Mouse (Mus musculus) intestine, embryonic 14.5 days (tissue): ENCODE measurements around the gene Mthfr. TPM values are rescaled to one million over a fixed set of nuclear protein-coding genes. Genes with fewer than 3 reads are reported as not detected.
"Not testable (repeated sequence)": the region's sequence is repeated elsewhere in the genome, so short reads cannot be mapped to it uniquely, and the experiment has no call there.

Experiments used
- ATAC-seq: fragments of 200-750 bp; cut with Nextera tagmentation; replicated peaks from 2 replicates; pipeline ENCODE4 v1.8.0; 2017; ENCODE audit warnings: low read depth, moderate number of reproducible peaks, moderate TSS enrichment, moderate library complexity; ENCODE audit not compliant: low FRiP score, low TSS enrichment
- DNase-seq: peaks from one replicate; pipeline ENCODE4 v3.0.0-alpha.2; 2018; ENCODE audit warnings: low spot score
- H3K27ac ChIP-seq: fragments of 300-500 bp; sonication (generic); 2 replicates; pipeline ENCODE4 v1.5.1; 2014; ENCODE audit warnings: low read depth, mild to moderate bottlenecking, control low read depth
- H3K27me3 ChIP-seq: fragments of 300-500 bp; sonication (generic); replicated peaks from 2 replicates; pipeline ENCODE4 v1.6.1; 2014; ENCODE audit warnings: low read length, control low read depth; ENCODE audit not compliant: control insufficient read depth, insufficient read depth
- H3K36me3 ChIP-seq: fragments of 300-500 bp; sonication (generic); 2 replicates; pipeline ENCODE4 v1.6.1; 2014; ENCODE audit warnings: low read length, control low read depth; ENCODE audit not compliant: control insufficient read depth, insufficient read depth
- H3K4me1 ChIP-seq: fragments of 300-500 bp; sonication (generic); replicated peaks from 2 replicates; pipeline ENCODE4 v1.6.1; 2014; ENCODE audit warnings: low read length, control low read depth, mixed read lengths; ENCODE audit not compliant: control insufficient read depth, insufficient read depth
- H3K4me2 ChIP-seq: fragments of 300-500 bp; sonication (generic); 2 replicates; pipeline ENCODE4 v1.6.1; 2014; ENCODE audit warnings: low read length
- H3K4me3 ChIP-seq: fragments of 300-500 bp; sonication (generic); 2 replicates; pipeline ENCODE4 v1.5.1; 2014; ENCODE audit warnings: low read depth, low read length, control low read depth, mixed read lengths
- H3K9ac ChIP-seq: fragments of 300-500 bp; sonication (generic); 2 replicates; pipeline ENCODE4 v1.6.1; 2014; ENCODE audit warnings: mild to moderate bottlenecking, low read length
- H3K9me3 ChIP-seq: fragments of 300-500 bp; sonication (generic); 2 replicates; pipeline ENCODE4 v1.6.1; 2016; ENCODE audit warnings: low read length, control low read depth; ENCODE audit not compliant: control insufficient read depth
- WGBS: fragments of 180-500 bp; shearing (Covaris S2); extraction: QIAGEN DNeasy Blood & Tissue Kit; methylation state at CpG from one replicate; pipeline ENCODE4 v1.1.7; 2014; 5-methylcytosine and 5-hydroxymethylcytosine counted together
- polyA plus RNA-seq: library from polyadenylated mRNA; unstranded; fragments of >200 nt; fragmentation: Nextera tagmentation; extraction: Ambion mirVana; gene quantifications from 2 replicates; pipeline ENCODE4 v1.2.1, GENCODE M21; 2014

The Mthfr gene
- polyA plus RNA-seq, 1 experiment from 2014 or later: 18.4 TPM

- not testable (repeated sequence) for ATAC-seq
- peaks cover 47% of the 10 kb centered on the region for H3K36me3 ChIP-seq
- 88% methylated on average over 6 of the region's 8 CpGs for WGBS
Observed at GRCm38 (mm10) chr4:148043327-148043726, 4.5 kb downstream of the Mthfr start.

GRCm38 (mm10) chr4:148044113-148044512, 5.2 kb downstream of the Mthfr start:
- Histone ChIP-seq H3K4me1 (peaks cover 20% of the 10 kb centered on the region), H3K4me3 (no peak overlapping the region), H3K4me2 (no peak overlapping the region), H3K27ac (no peak overlapping the region), H3K9ac (no peak overlapping the region), H3K9me3 (no peaks in the 10 kb centered on the region), H3K36me3 (peaks cover 55% of the 10 kb centered on the region), H3K27me3 (no peaks in the 10 kb centered on the region)
- WGBS: 95% methylated on average over 2 of the region's 2 CpGs
- no peak for ATAC-seq
- no peak for DNase-seq

More at GRCm38 (mm10) chr4:148043327-148043726, 4.5 kb downstream of the Mthfr start:
- DNase-seq, H3K27ac ChIP-seq, H3K4me2 ChIP-seq, H3K9ac ChIP-seq, H3K4me3 ChIP-seq, H3K9me3 ChIP-seq, H3K27me3 ChIP-seq: not testable (repeated sequence)
- peaks cover 20% of the 10 kb centered on the region for H3K4me1 ChIP-seq

GRCm38 (mm10) chr4:148046450-148047031, 7.7 kb downstream of the Mthfr start:
- Histone ChIP-seq H3K27ac (no peak overlapping the region), H3K4me2 (no peak overlapping the region), H3K36me3 (peaks cover 79% of the 10 kb centered on the region), H3K4me1 (peaks cover 10% of the 10 kb centered on the region), H3K27me3 (no peaks in the 10 kb centered on the region), H3K9ac (no peak overlapping the region), H3K4me3 (no peak overlapping the region), H3K9me3 (no peaks in the 10 kb centered on the region)
- no peak for ATAC-seq
- no peak for DNase-seq
- 70% methylated on average over 4 of the region's 4 CpGs for WGBS

GRCm38 (mm10) chr4:148050396-148050914, 11.6 kb downstream of the Mthfr start:
- not testable (repeated sequence) for H3K4me2 ChIP-seq, H3K9ac ChIP-seq, H3K4me3 ChIP-seq, H3K9me3 ChIP-seq, H3K4me1 ChIP-seq, H3K27me3 ChIP-seq, DNase-seq, H3K27ac ChIP-seq
- WGBS: 89% methylated on average over 3 of the region's 3 CpGs
- peaks cover 98% of the 10 kb centered on the region for H3K36me3 ChIP-seq
- ATAC-seq: 0 out of 2 replicates have a peak, but pooled peaks have one; percentile 25

- H3K9ac ChIP-seq: no peak overlapping the region
Observed at GRCm38 (mm10) chr4:148051046-148051776, 12.3 kb downstream of the Mthfr start.

GRCm38 (mm10) chr4:148051886-148052285, 13.0 kb downstream of the Mthfr start:
- H3K27me3 ChIP-seq: no peaks in the 10 kb centered on the region
- H3K9ac ChIP-seq: no peak overlapping the region
- H3K36me3 ChIP-seq: peaks cover 98% of the 10 kb centered on the region
- H3K4me2 ChIP-seq: no peak overlapping the region
- ATAC-seq (no peak), DNase-seq (no peak)
- no peaks in the 10 kb centered on the region for H3K9me3 ChIP-seq
- WGBS: 91% methylated on average over 11 of the region's 11 CpGs
- H3K27ac ChIP-seq: no peak overlapping the region
- H3K4me3 ChIP-seq: no peak overlapping the region
- H3K4me1 ChIP-seq: no peaks in the 10 kb centered on the region

More at GRCm38 (mm10) chr4:148051046-148051776, 12.3 kb downstream of the Mthfr start:
- Histone ChIP-seq H3K9me3 (no peaks in the 10 kb centered on the region), H3K27ac (no peak overlapping the region), H3K36me3 (peaks cover 98% of the 10 kb centered on the region), H3K4me1 (no peaks in the 10 kb centered on the region), H3K4me2 (no peak overlapping the region), H3K4me3 (no peak overlapping the region), H3K27me3 (no peaks in the 10 kb centered on the region)
- ATAC-seq: no peak; the same call in 1 of the 2 replicates
- DNase-seq: no peak
- WGBS: 92% methylated on average over 13 of the region's 13 CpGs

GRCm38 (mm10) chr4:148052976-148053375, 14.1 kb downstream of the Mthfr start:
- WGBS: 76% methylated on average over 2 of the region's 2 CpGs
- peaks cover 98% of the 10 kb centered on the region for H3K36me3 ChIP-seq
- H3K4me2 ChIP-seq: no peak overlapping the region
- no peak overlapping the region for H3K4me3 ChIP-seq
- no peaks in the 10 kb centered on the region for H3K4me1 ChIP-seq
- ATAC-seq (no peak), DNase-seq (no peak)
- H3K9ac ChIP-seq: no peak overlapping the region
- no peak overlapping the region for H3K27ac ChIP-seq
- no peaks in the 10 kb centered on the region for H3K9me3 ChIP-seq
- no peaks in the 10 kb centered on the region for H3K27me3 ChIP-seq

GRCm38 (mm10) chr4:148053417-148053920, 14.6 kb downstream of the Mthfr start:
- Histone ChIP-seq H3K9me3 (no peaks in the 10 kb centered on the region), H3K36me3 (peaks cover 98% of the 10 kb centered on the region), H3K4me3 (no peak overlapping the region), H3K4me1 (no peaks in the 10 kb centered on the region), H3K4me2 (no peak overlapping the region), H3K27me3 (no peaks in the 10 kb centered on the region), H3K9ac (no peak overlapping the region), H3K27ac (no peak overlapping the region)
- 91% methylated on average over 12 of the region's 12 CpGs for WGBS
- DNase-seq: no peak
- no peak for ATAC-seq
